Mouse (Mus musculus) midbrain, embryonic 16.5 days (tissue): ENCODE data around the gene Caskin2. TPM values are rescaled to one million over a fixed set of nuclear protein-coding genes. Genes with fewer than 3 reads are reported as not detected.

ENCODE experiments used
- ATAC-seq: fragments of 200-750 bp; cut with Nextera tagmentation; 2 replicates; pipeline ENCODE4 v1.8.0; 2017; ENCODE audit warnings: moderate TSS enrichment
- H3K27ac ChIP-seq: fragments of 300-500 bp; sonication (generic); 2 replicates; pipeline ENCODE4 v1.5.1; 2014; ENCODE audit warnings: mild to moderate bottlenecking, low read length, mixed read lengths
- H3K27me3 ChIP-seq: fragments of 300-500 bp; sonication (generic); 2 replicates; pipeline ENCODE4 v1.6.1; 2014; ENCODE audit warnings: low read depth, low read length, mixed read lengths; ENCODE audit not compliant: control insufficient read depth, insufficient read depth
- H3K36me3 ChIP-seq: fragments of 300-500 bp; sonication (generic); 2 replicates; pipeline ENCODE4 v1.6.1; 2014; ENCODE audit warnings: mild to moderate bottlenecking, low read length, moderate library complexity, mixed read lengths; ENCODE audit not compliant: control insufficient read depth, insufficient read depth
- H3K4me1 ChIP-seq: fragments of 300-500 bp; sonication (generic); 2 replicates; pipeline ENCODE4 v1.6.1; 2014; ENCODE audit warnings: mild to moderate bottlenecking, low read length, mixed read lengths; ENCODE audit not compliant: control insufficient read depth, insufficient read depth
- H3K4me2 ChIP-seq: fragments of 300-500 bp; sonication (generic); 2 replicates; pipeline ENCODE4 v1.6.1; 2014; ENCODE audit warnings: mild to moderate bottlenecking, low read length, mixed read lengths
- H3K4me3 ChIP-seq: fragments of 300-500 bp; sonication (generic); 2 replicates; pipeline ENCODE4 v1.5.1; 2014; ENCODE audit warnings: low read depth, mild to moderate bottlenecking, low read length, moderate library complexity, mixed read lengths
- H3K9ac ChIP-seq: fragments of 300-500 bp; sonication (generic); 2 replicates; pipeline ENCODE4 v1.6.1; 2014; ENCODE audit warnings: low read depth, low read length, mixed read lengths
- H3K9me3 ChIP-seq: fragments of 300-500 bp; sonication (generic); replicated peaks from 2 replicates; pipeline ENCODE4 v1.6.1; 2014; ENCODE audit warnings: mild to moderate bottlenecking, low read length, mixed read lengths; ENCODE audit not compliant: control insufficient read depth, poor library complexity, severe bottlenecking
- WGBS: fragments of 180-500 bp; shearing (Covaris S2); extraction: QIAGEN DNeasy Blood & Tissue Kit; methylation state at CpG from one replicate; pipeline ENCODE4 v1.1.7; 2014; 5-methylcytosine and 5-hydroxymethylcytosine counted together
- polyA plus RNA-seq: library from polyadenylated mRNA; unstranded; fragments of >200 nt; fragmentation: Nextera tagmentation; extraction: Ambion mirVana; gene quantifications from 2 replicates; pipeline ENCODE4 v1.2.1, GENCODE M21; 2015

Gene Caskin2
- polyA plus RNA-seq, 1 experiment from 2014 or later, result 8.9 TPM

DNA sequence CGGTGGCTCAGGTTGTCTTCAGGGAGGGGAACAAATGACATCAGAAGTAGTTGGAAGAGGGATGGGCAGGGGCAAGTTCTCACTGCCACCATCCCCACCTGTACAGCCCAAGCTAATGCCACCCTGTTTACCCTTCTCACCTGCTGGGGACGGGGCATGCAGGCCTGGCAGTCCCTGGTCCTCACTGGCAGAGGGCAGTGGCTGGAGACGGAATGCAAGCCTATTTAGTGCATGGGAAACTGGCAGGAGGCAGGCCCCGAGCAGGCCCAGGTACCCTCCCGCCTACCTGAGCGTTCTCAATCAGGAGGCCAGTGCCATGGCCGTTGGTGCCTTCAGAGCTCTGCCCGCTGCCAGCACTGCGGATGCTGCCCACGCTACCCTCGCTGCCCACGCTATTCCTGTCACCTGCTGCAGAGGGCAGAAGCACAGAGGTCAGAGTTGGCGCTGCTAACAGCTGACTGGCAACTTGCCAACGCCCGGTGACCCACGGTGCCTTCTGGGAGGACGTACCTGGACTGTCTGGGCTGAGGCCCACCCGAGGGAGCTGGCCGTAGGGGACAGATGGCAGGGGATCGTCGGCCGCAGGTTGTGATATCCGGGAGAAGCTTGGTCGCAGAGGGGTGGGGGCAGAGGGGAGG, 10.2 kb downstream of the Caskin2 start:
- Histone ChIP-seq H3K4me1 (0 out of 2 replicates have a peak, but pooled peaks cover 3% of the 10 kb centered on the region), H3K9ac (no peak overlapping the region), H3K4me2 (no peak overlapping the region), H3K4me3 (no peak overlapping the region), H3K9me3 (no peaks in the 10 kb centered on the region), H3K27me3 (no peaks in the 10 kb centered on the region), H3K36me3 (peaks cover 16% of the 10 kb centered on the region), H3K27ac (no peak overlapping the region)
- 93% methylated on average over 24 of the region's 24 CpGs for WGBS
- no peak for ATAC-seq

- H3K4me1 ChIP-seq, result no peaks in the 10 kb centered on the region
- no peak overlapping the region for H3K4me2 ChIP-seq
- H3K27ac ChIP-seq, result no peak overlapping the region
- H3K9ac ChIP-seq, result no peak overlapping the region
- no peak overlapping the region for H3K4me3 ChIP-seq
- H3K36me3 ChIP-seq, result peaks cover 33% of the 10 kb centered on the region
- ATAC-seq, result no peak
- WGBS, result 94% methylated on average over 18 of the region's 18 CpGs
- H3K9me3 ChIP-seq, result no peaks in the 10 kb centered on the region
- no peaks in the 10 kb centered on the region for H3K27me3 ChIP-seq
Measured at GRCm38 (mm10) chr11:115800981-115801380, 12.5 kb downstream of the Caskin2 start.

GRCm38 (mm10) chr11:115797665-115798064, 15.8 kb downstream of the Caskin2 start:
- WGBS, result 79% methylated on average over 9 of the region's 9 CpGs
- no peak overlapping the region for H3K4me3 ChIP-seq

GRCm38 (mm10) chr11:115796898-115797297, 16.5 kb downstream of the Caskin2 start:
- no peaks in the 10 kb centered on the region for H3K27me3 ChIP-seq
- H3K27ac ChIP-seq, result no peak overlapping the region
- 87% methylated on average over 15 of the region's 15 CpGs for WGBS
- H3K9ac ChIP-seq, result no peak overlapping the region
- H3K4me3 ChIP-seq, result no peak overlapping the region
- H3K4me2 ChIP-seq, result no peak overlapping the region
- H3K36me3 ChIP-seq, result peaks cover 51% of the 10 kb centered on the region
- no peaks in the 10 kb centered on the region for H3K4me1 ChIP-seq
- no peak for ATAC-seq
- no peaks in the 10 kb centered on the region for H3K9me3 ChIP-seq

More at GRCm38 (mm10) chr11:115797665-115798064, 15.8 kb downstream of the Caskin2 start:
- Histone ChIP-seq H3K27me3 (no peaks in the 10 kb centered on the region), H3K4me2 (no peak overlapping the region), H3K9ac (no peak overlapping the region), H3K9me3 (no peaks in the 10 kb centered on the region), H3K4me1 (no peaks in the 10 kb centered on the region), H3K27ac (no peak overlapping the region), H3K36me3 (peaks cover 45% of the 10 kb centered on the region)
- no peak for ATAC-seq

GRCm38 (mm10) chr11:115792353-115792752, 21.1 kb downstream of the Caskin2 start:
- 83% methylated on average over 14 of the region's 14 CpGs for WGBS
- Histone ChIP-seq H3K36me3 (peaks cover 46% of the 10 kb centered on the region), H3K9me3 (no peaks in the 10 kb centered on the region), H3K27me3 (no peaks in the 10 kb centered on the region), H3K27ac (no peak overlapping the region), H3K4me2 (no peak overlapping the region), H3K4me1 (no peaks in the 10 kb centered on the region), H3K9ac (no peak overlapping the region), H3K4me3 (no peak overlapping the region)
- no peak for ATAC-seq

DNA sequence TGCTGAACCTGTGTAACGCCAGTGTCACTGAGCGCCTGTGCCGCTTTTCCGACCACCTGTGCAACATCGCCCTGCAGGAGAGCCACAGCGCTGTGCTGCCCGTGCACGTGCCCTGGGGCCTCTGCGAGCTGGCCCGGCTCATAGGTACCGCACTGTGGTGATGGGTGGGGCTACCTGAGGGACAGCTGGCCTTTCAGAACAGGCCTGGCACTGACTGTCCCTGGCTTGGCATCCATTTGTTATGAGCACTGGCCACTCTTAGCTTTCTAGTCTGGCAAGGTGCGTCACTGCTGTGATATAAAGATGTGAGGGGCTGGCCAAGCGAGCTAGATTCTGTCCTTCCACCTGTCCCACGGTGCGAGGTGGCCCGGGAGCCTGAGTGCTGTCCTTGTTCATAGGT, 21.5 kb downstream of the Caskin2 start:
- Histone ChIP-seq H3K4me2 (no peak overlapping the region), H3K36me3 (peaks cover 42% of the 10 kb centered on the region), H3K4me3 (no peak overlapping the region), H3K4me1 (no peaks in the 10 kb centered on the region), H3K9ac (no peak overlapping the region), H3K9me3 (no peaks in the 10 kb centered on the region), H3K27me3 (no peaks in the 10 kb centered on the region), H3K27ac (no peak overlapping the region)
- no peak for ATAC-seq
- 94% methylated on average over 16 of the region's 16 CpGs for WGBS

DNA sequence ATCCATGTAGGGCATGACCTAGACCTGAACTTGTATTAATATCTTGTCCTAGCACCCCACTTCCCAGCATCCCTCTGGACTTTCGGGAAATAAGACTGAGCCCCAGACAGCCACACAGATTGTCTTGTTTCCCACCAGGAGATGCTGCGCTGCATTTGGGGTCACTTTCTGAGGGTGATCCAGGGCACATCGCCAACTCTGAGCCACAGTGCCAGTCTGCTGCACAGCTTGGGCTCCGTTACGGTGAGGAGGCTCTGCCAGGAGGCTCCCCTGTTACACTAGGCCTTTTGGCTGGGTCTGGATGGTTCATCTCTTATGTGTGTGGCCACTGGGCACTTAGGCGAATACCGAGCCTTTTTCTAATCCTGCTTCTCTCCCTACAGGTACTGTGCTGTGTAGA, 23.7 kb downstream of the Caskin2 start:
- no peaks in the 10 kb centered on the region for H3K27me3 ChIP-seq
- no peak overlapping the region for H3K4me3 ChIP-seq
- H3K9ac ChIP-seq, result no peak overlapping the region
- 84% methylated on average over 7 of the region's 7 CpGs for WGBS
- H3K4me1 ChIP-seq, result 0 out of 2 replicates have a peak, but pooled peaks cover 2% of the 10 kb centered on the region
- ATAC-seq, result no peak
- H3K4me2 ChIP-seq, result no peak overlapping the region
- peaks cover 36% of the 10 kb centered on the region for H3K36me3 ChIP-seq
- H3K9me3 ChIP-seq, result no peaks in the 10 kb centered on the region
- no peak overlapping the region for H3K27ac ChIP-seq

GRCm38 (mm10) chr11:115786473-115786872, 27.0 kb downstream of the Caskin2 start:
- H3K27ac ChIP-seq, result no peak overlapping the region; the same call in 1 of the 2 replicates
- ATAC-seq, result no peak
- H3K9ac ChIP-seq, result no peak overlapping the region
- peaks cover 6% of the 10 kb centered on the region for H3K4me1 ChIP-seq
- H3K4me3 ChIP-seq, result no peak overlapping the region
- peaks cover 13% of the 10 kb centered on the region; the same call in 1 of the 2 replicates for H3K36me3 ChIP-seq
- no peaks in the 10 kb centered on the region for H3K9me3 ChIP-seq
- H3K27me3 ChIP-seq, result no peaks in the 10 kb centered on the region
- H3K4me2 ChIP-seq, result no peak overlapping the region
- WGBS, result 66% methylated on average over 6 of the region's 6 CpGs

DNA sequence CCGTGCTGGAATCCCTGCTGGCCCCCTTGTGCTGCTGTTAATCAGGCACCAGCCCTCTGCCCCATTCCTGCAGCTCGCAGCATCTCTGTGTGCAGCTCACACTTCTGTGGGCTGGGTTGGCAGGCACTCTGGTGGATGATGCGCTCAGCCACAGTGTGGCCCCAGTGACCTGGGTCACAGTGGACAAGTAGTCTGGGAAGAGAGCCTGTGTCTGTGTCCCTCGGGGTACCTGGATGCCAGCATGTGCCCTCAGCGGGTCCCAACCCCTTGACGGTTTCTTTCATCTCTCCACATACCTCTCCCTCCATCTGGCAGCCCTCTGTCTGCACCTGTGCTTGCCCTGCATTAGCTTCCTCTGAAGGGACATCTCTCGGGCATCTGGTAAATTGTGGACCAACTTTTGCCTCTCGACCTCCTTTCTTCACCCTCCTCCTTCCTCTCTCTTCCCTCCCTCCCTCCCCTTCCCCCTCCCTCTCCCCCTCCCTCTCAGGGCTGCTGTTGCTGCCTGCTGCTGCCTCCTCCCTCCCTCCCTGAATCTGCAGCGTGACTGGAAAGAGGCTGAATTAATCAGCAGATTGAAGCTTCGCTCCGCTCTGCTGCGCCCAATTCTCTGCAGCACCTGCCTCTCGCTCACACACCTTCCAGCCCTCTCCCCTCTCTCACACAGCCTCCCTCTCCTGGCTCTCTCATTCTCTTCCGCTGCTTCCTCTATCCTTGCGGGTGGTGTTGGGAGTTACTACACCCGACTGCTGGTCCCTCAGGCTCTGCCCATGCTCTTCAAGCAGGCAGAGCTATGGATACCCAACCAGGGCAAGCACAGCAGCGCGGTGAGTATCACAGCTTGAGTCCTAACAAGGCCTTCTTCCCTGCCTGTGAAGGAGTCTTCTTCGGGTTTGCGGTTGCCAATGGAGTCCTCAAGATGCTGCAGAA, 33.0 kb downstream of the Caskin2 start:
- Histone ChIP-seq H3K27me3 (no peaks in the 10 kb centered on the region), H3K9ac (peak overlapping the region; percentile 51), H3K4me2 (peak overlapping the region; percentile 42), H3K9me3 (no peaks in the 10 kb centered on the region), H3K36me3 (no peaks in the 10 kb centered on the region), H3K4me1 (peaks cover 38% of the 10 kb centered on the region), H3K27ac (peak overlapping the region; percentile 74), H3K4me3 (peak overlapping the region; percentile 27)
- WGBS, result 6% methylated on average over 20 of the region's 20 CpGs
- peak; percentile 72 for ATAC-seq
